Comparison of ENCODE assay signal across 31 mouse cellular contexts in genomic region chr3:130921621-130922245, GRCm38 (mm10).
DNase-seq lines count a peak whose midpoint lies in the region; ATAC-seq and TF ChIP-seq lines count a peak whose summit lies in the region.
"Had no signal": no experiment of that assay in that cellular context is flagged by ENCODE, and none has a peak within 500 bp of the region (broad histone marks: within the 10 kb centered on the region; RNA-seq: fewer than 3 reads in every experiment).

No protein-coding gene starts in this region.

- H3K4me1 ChIP-seq in thymus, adult 2 months (replicated peaks; ENCODE audit: control insufficient read depth, insufficient read depth, low read length) = peaks cover 27% of the 10 kb centered on the region
- H3K4me1 ChIP-seq in forebrain, embryonic 14.5 days (ENCODE audit: control insufficient read depth, insufficient read depth, low read length) = peaks cover 10% of the 10 kb centered on the region
- peaks cover 22% of the 10 kb centered on the region for H3K4me1 ChIP-seq in midbrain, embryonic 12.5 days
- H3K4me1 ChIP-seq in liver, postnatal 0 days (ENCODE audit: insufficient read depth) = no peaks in the 10 kb centered on the region
- H3K4me1 ChIP-seq in cerebellum, adult 2 months (ENCODE audit: control insufficient read depth, insufficient read depth, low read length) = peaks cover 2% of the 10 kb centered on the region; the same call in 1 of the 2 replicates
- H3K4me1 ChIP-seq: liver, embryonic 12.5 days had no signal

- no peaks in the 10 kb centered on the region for H3K36me3 ChIP-seq in thymus, adult 2 months (ENCODE audit: control insufficient read depth, insufficient read depth, low read length)
- H3K36me3 ChIP-seq in forebrain, embryonic 14.5 days (ENCODE audit: control insufficient read depth, insufficient read depth, low read length) = no peaks in the 10 kb centered on the region
- H3K36me3 ChIP-seq in midbrain, embryonic 12.5 days = no peaks in the 10 kb centered on the region
- H3K36me3 ChIP-seq in liver, postnatal 0 days (replicated peaks; ENCODE audit: insufficient read depth, low read length) = no peaks in the 10 kb centered on the region
- H3K36me3 ChIP-seq: embryonic facial prominence, embryonic 15.5 days; heart, embryonic 10.5 days; heart, embryonic 15.5 days; liver, embryonic 12.5 days; neural tube, embryonic 12.5 days had no signal

- 87% methylated on average over 9 of the region's 9 CpGs for WGBS in thymus, adult 2 months
- WGBS in forebrain, embryonic 14.5 days = 54% methylated on average over 9 of the region's 9 CpGs
- 59% methylated on average over 9 of the region's 9 CpGs for WGBS in midbrain, embryonic 12.5 days
- WGBS in liver, postnatal 0 days (ENCODE audit: insufficient replicate concordance) = 81% methylated on average over 9 of the region's 9 CpGs
- WGBS in cerebellum, adult 2 months = 59% methylated on average over 9 of the region's 9 CpGs

- H3K4me3 ChIP-seq in thymus, adult 2 months (ENCODE audit: control insufficient read depth, insufficient read depth, low read length) = no peak overlapping the region
- H3K4me3 ChIP-seq in forebrain, embryonic 14.5 days (ENCODE audit: low read depth, low read length) = no peak overlapping the region
- no peak overlapping the region for H3K4me3 ChIP-seq in midbrain, embryonic 12.5 days
- H3K4me3 ChIP-seq in liver, postnatal 0 days (ENCODE audit: low read depth, low read length) = no peak overlapping the region
- H3K4me3 ChIP-seq in cerebellum, adult 2 months (replicated peaks; ENCODE audit: insufficient read depth, low read depth, low read length) = no peak overlapping the region
- H3K4me3 ChIP-seq: embryonic facial prominence, embryonic 15.5 days; heart, embryonic 10.5 days; heart, embryonic 15.5 days; liver, embryonic 12.5 days; myocyte; neural tube, embryonic 12.5 days had no signal

- TF ChIP-seq CTCF in thymus, adult 2 months (IDR thresholded peaks at IDR 0.05; ENCODE audit: borderline replicate concordance, control insufficient read depth, extremely low read depth, insufficient read depth, low read length, poor library complexity) = no peak
- TF ChIP-seq CTCF in liver, postnatal 0 days (IDR thresholded peaks at IDR 0.05; ENCODE audit: low read depth) = no peak
- no peak for TF ChIP-seq CTCF in cerebellum, adult 2 months (IDR thresholded peaks at IDR 0.05; ENCODE audit: borderline replicate concordance, insufficient read depth, low read depth, low read length)

- no peak overlapping the region for H3K4me2 ChIP-seq in forebrain, embryonic 14.5 days (ENCODE audit: low read length)
- H3K4me2 ChIP-seq in midbrain, embryonic 12.5 days (replicated peaks) = no peak overlapping the region
- no peak overlapping the region for H3K4me2 ChIP-seq in liver, postnatal 0 days (ENCODE audit: low read depth, low read length)
- H3K4me2 ChIP-seq: embryonic facial prominence, embryonic 15.5 days; heart, embryonic 15.5 days; hindbrain, embryonic 14.5 days; liver, embryonic 12.5 days; neural tube, embryonic 12.5 days had no signal

- ATAC-seq in forebrain, embryonic 14.5 days = peak; percentile 67
- ATAC-seq in midbrain, embryonic 12.5 days (ENCODE audit: low FRiP score, low read depth) = peak; percentile 27; the same call in 1 of the 2 replicates
- ATAC-seq in liver, postnatal 0 days = no peak
- ATAC-seq: activated CD4-positive, CD25-positive, alpha-beta regulatory T cell, adult 4 months; intestine, postnatal 0 days; liver, embryonic 12.5 days; lung, postnatal 0 days had no signal

- DNase-seq in thymus, adult 2 months = no peak
- DNase-seq in thymus, postnatal 10 days (ENCODE audit: low spot score in 2 of 2) = no peak
- DNase-seq in forebrain, embryonic 14.5 days (ENCODE audit: low spot score) = peak; percentile 66
- DNase-seq in adrenal gland, adult (ENCODE audit: inconsistent age in 2 of 2, low spot score in 1 of 2) = no peak
- DNase-seq in liver, postnatal 0 days = no peak
- no peak for DNase-seq in cerebellum, adult 2 months
- DNase-seq: adrenal gland, postnatal 10 days; B cell, adult 2 months; cerebellum, adult 11 months; gastrocnemius, postnatal 10 days; kidney, adult 9 months; kidney, postnatal 10 days; layer of hippocampus, postnatal 36 days; left cerebral cortex, postnatal 4 days; lung, adult 18-20 months; right cerebral cortex, postnatal 4 days; thymus, adult 18-20 months; thymus, postnatal 4 days had no signal

- no peaks in the 10 kb centered on the region for H3K9me3 ChIP-seq in forebrain, embryonic 14.5 days (replicated peaks; ENCODE audit: control insufficient read depth, low read length)
- H3K9me3 ChIP-seq in midbrain, embryonic 12.5 days = no peaks in the 10 kb centered on the region
- H3K9me3 ChIP-seq in liver, postnatal 0 days (ENCODE audit: low read length) = no peaks in the 10 kb centered on the region
- H3K9me3 ChIP-seq: embryonic facial prominence, embryonic 15.5 days; heart, embryonic 10.5 days; heart, embryonic 15.5 days; liver, embryonic 12.5 days; neural tube, embryonic 12.5 days had no signal

- no peak for TF ChIP-seq POLR2A in thymus, adult 2 months (IDR thresholded peaks at IDR 0.05; ENCODE audit: control insufficient read depth, extremely low read depth, insufficient read depth, low read length, poor library complexity)
- no peak for TF ChIP-seq POLR2A in cerebellum, adult 2 months (IDR thresholded peaks at IDR 0.05; ENCODE audit: borderline replicate concordance, insufficient read depth, low read length)

- no peak overlapping the region for H3K9ac ChIP-seq in forebrain, embryonic 14.5 days (ENCODE audit: low read length)
- H3K9ac ChIP-seq in midbrain, embryonic 12.5 days (replicated peaks) = no peak overlapping the region
- H3K9ac ChIP-seq in liver, postnatal 0 days (replicated peaks) = no peak overlapping the region
- H3K9ac ChIP-seq: embryonic facial prominence, embryonic 15.5 days; heart, embryonic 15.5 days; hindbrain, embryonic 14.5 days; liver, embryonic 12.5 days; neural tube, embryonic 12.5 days had no signal

- H3K27me3 ChIP-seq in thymus, adult 2 months (ENCODE audit: control insufficient read depth, insufficient read depth, low read length) = no peaks in the 10 kb centered on the region
- H3K27me3 ChIP-seq in forebrain, embryonic 14.5 days (replicated peaks; ENCODE audit: control insufficient read depth, insufficient read depth, low read length) = no peaks in the 10 kb centered on the region
- H3K27me3 ChIP-seq in midbrain, embryonic 12.5 days = peaks cover 19% of the 10 kb centered on the region
- H3K27me3 ChIP-seq in liver, postnatal 0 days (ENCODE audit: insufficient read depth, low read length) = peaks cover 6% of the 10 kb centered on the region; the same call in 1 of the 2 replicates
- peaks cover 1% of the 10 kb centered on the region; the same call in 1 of the 2 replicates for H3K27me3 ChIP-seq in cerebellum, adult 2 months (ENCODE audit: control insufficient read depth, insufficient read depth, low read length)
- H3K27me3 ChIP-seq: embryonic facial prominence, embryonic 15.5 days had no signal

- no peak for TF ChIP-seq EP300 in liver, postnatal 0 days (IDR thresholded peaks at IDR 0.05; ENCODE audit: low read depth)

- H3K27ac ChIP-seq in thymus, adult 2 months (ENCODE audit: control insufficient read depth, insufficient read depth, low read length) = peak overlapping the region; percentile 16
- H3K27ac ChIP-seq in forebrain, embryonic 14.5 days (ENCODE audit: low read depth, low read length) = no peak overlapping the region; the same call in 1 of the 2 replicates
- H3K27ac ChIP-seq in midbrain, embryonic 12.5 days (replicated peaks) = peak overlapping the region; percentile 61
- H3K27ac ChIP-seq in liver, postnatal 0 days (ENCODE audit: low read depth) = no peak overlapping the region
- no peak overlapping the region for H3K27ac ChIP-seq in cerebellum, adult 2 months (ENCODE audit: insufficient read depth, low read length)
- H3K27ac ChIP-seq: embryonic facial prominence, embryonic 15.5 days; heart, embryonic 10.5 days; heart, embryonic 15.5 days; hindbrain, embryonic 14.5 days; liver, embryonic 12.5 days; macrophage; neural tube, embryonic 12.5 days; stomach, postnatal 0 days had no signal

Comparison
In these comparisons a context has a peak if more than half of its experiments do, and no peak if none do; other contexts are left out.
1. H3K27ac ChIP-seq: peak in thymus, adult 2 months (single experiment) and midbrain, embryonic 12.5 days (single experiment); none in forebrain, embryonic 14.5 days (single experiment), liver, postnatal 0 days (single experiment) and cerebellum, adult 2 months (single experiment).